Comparison of ENCODE assay signal across 8 mouse cellular contexts in genomic region chr2:131233307-131234126, GRCm38 (mm10). TPM values are rescaled to one million over a fixed set of nuclear protein-coding genes. Genes with fewer than 3 reads are reported as not detected.
A peak's percentile ranks its signal among the peaks of the same experiment; 100 is the strongest.
DNase-seq lines count a peak whose midpoint lies in the region; ATAC-seq and TF ChIP-seq lines count a peak whose summit lies in the region.

Gene Mavs, plus strand, starts transcription at chr2:131234063.

- peak within 1 kb of the TSS; percentile 64 for H3K4me3 ChIP-seq in embryonic facial prominence, embryonic 14.5 days (ENCODE audit: low read depth, low read length)
- peak within 1 kb of the TSS; percentile 65 for H3K4me3 ChIP-seq in heart, adult 2 months
- peak within 1 kb of the TSS; percentile 72 for H3K4me3 ChIP-seq in limb, embryonic 13.5 days
- H3K4me3 ChIP-seq in midbrain, embryonic 16.5 days (ENCODE audit: low read depth, low read length), result peak within 1 kb of the TSS; percentile 54

- TF ChIP-seq CTCF in heart, adult 2 months (IDR thresholded peaks at IDR 0.05), result no peak

- no peaks in the 10 kb centered on the region for H3K9me3 ChIP-seq in embryonic facial prominence, embryonic 14.5 days (ENCODE audit: control insufficient read depth, low read length)
- no peaks in the 10 kb centered on the region for H3K9me3 ChIP-seq in limb, embryonic 13.5 days
- H3K9me3 ChIP-seq in midbrain, embryonic 16.5 days (replicated peaks; ENCODE audit: control insufficient read depth, low read length, poor library complexity, severe bottlenecking), result no peaks in the 10 kb centered on the region

- H3K27ac ChIP-seq in embryonic facial prominence, embryonic 14.5 days (replicated peaks; ENCODE audit: low read depth, low read length), result peak within 1 kb of the TSS; percentile 63
- H3K27ac ChIP-seq in heart, adult 2 months, result peak within 1 kb of the TSS; percentile 83
- H3K27ac ChIP-seq in limb, embryonic 13.5 days, result peak within 1 kb of the TSS; percentile 58; the same call in 1 of the 2 replicates
- no peak within 1 kb of the TSS for H3K27ac ChIP-seq in midbrain, embryonic 16.5 days (ENCODE audit: low read length)

- H3K4me1 ChIP-seq in embryonic facial prominence, embryonic 14.5 days (ENCODE audit: control insufficient read depth, insufficient read depth, low read length), result peaks cover 15% of the 10 kb centered on the region
- peaks cover 8% of the 10 kb centered on the region for H3K4me1 ChIP-seq in heart, adult 2 months (ENCODE audit: control insufficient read depth, insufficient read depth, low read length)
- H3K4me1 ChIP-seq in limb, embryonic 13.5 days, result peaks cover 21% of the 10 kb centered on the region
- H3K4me1 ChIP-seq in midbrain, embryonic 16.5 days (ENCODE audit: control insufficient read depth, insufficient read depth, low read length), result peaks cover 11% of the 10 kb centered on the region

- H3K27me3 ChIP-seq in embryonic facial prominence, embryonic 14.5 days (replicated peaks; ENCODE audit: control insufficient read depth, insufficient read depth, low read length), result no peaks in the 10 kb centered on the region
- no peaks in the 10 kb centered on the region for H3K27me3 ChIP-seq in heart, adult 2 months (ENCODE audit: control insufficient read depth, insufficient read depth, low read length)
- H3K27me3 ChIP-seq in limb, embryonic 13.5 days, result no peaks in the 10 kb centered on the region
- H3K27me3 ChIP-seq in midbrain, embryonic 16.5 days (ENCODE audit: control insufficient read depth, insufficient read depth, low read depth, low read length), result no peaks in the 10 kb centered on the region

- ATAC-seq in embryonic facial prominence, embryonic 14.5 days (ENCODE audit: low read depth), result peak; percentile 100
- ATAC-seq in limb, embryonic 13.5 days (ENCODE audit: low FRiP score, low read depth), result peak; percentile 100
- peak; percentile 100 for ATAC-seq in midbrain, embryonic 16.5 days

- peak; percentile 85 for TF ChIP-seq EP300 in heart, adult 2 months (IDR thresholded peaks at IDR 0.05; ENCODE audit: insufficient read depth, low read depth, low read length)

- H3K79me2 ChIP-seq in heart, adult 2 months (replicated peaks; ENCODE audit: control insufficient read depth, insufficient read depth, low read length), result no peaks in the 10 kb centered on the region

- peak; percentile 99 for DNase-seq in 3T3-L1 (ENCODE audit: low read depth, low spot score)
- peak; percentile 75 to 88 for DNase-seq in adrenal gland, postnatal 4 days (ENCODE audit: low spot score in 2 of 2)
- peak; percentile 98 for DNase-seq in embryonic facial prominence, embryonic 14.5 days (ENCODE audit: low spot score)
- DNase-seq in heart, adult 2 months, result peak; percentile 94 to 97
- DNase-seq in kidney, adult 8-10 months, result peak; percentile 97 to 98
- peak; percentile 92 to 98 for DNase-seq in spleen, postnatal 10 days (ENCODE audit: low spot score in 2 of 2)

- peak; percentile 97 for TF ChIP-seq POLR2A in heart, adult 2 months (IDR thresholded peaks at IDR 0.05; ENCODE audit: insufficient read depth, low read depth, low read length)

- 8% methylated on average over 27 of the region's 29 CpGs for WGBS in embryonic facial prominence, embryonic 14.5 days
- WGBS in heart, adult 2 months, result 15% methylated on average over 29 of the region's 29 CpGs
- WGBS in limb, embryonic 13.5 days, result 10% methylated on average over 29 of the region's 29 CpGs
- 7% methylated on average over 29 of the region's 29 CpGs for WGBS in midbrain, embryonic 16.5 days

- intact Hi-C loops in heart, adult 2 months (cut with DNase I), result loop anchor here (1.0 to 2.0 kb wide), 2 partner anchors 23 to 53 kb away; partner anchors contain the start of gene Cenpb

- H3K36me3 ChIP-seq in embryonic facial prominence, embryonic 14.5 days (ENCODE audit: control insufficient read depth, insufficient read depth, low read length), result no peaks in the 10 kb centered on the region
- no peaks in the 10 kb centered on the region for H3K36me3 ChIP-seq in heart, adult 2 months (ENCODE audit: control insufficient read depth, insufficient read depth, low read length)
- H3K36me3 ChIP-seq in limb, embryonic 13.5 days, result peaks cover 9% of the 10 kb centered on the region; the same call in 1 of the 2 replicates
- no peaks in the 10 kb centered on the region for H3K36me3 ChIP-seq in midbrain, embryonic 16.5 days (ENCODE audit: control insufficient read depth, insufficient read depth, low read length)

- peak within 1 kb of the TSS; percentile 84 for H3K9ac ChIP-seq in embryonic facial prominence, embryonic 14.5 days (ENCODE audit: low read depth, low read length)
- H3K9ac ChIP-seq in heart, adult 2 months (ENCODE audit: low read depth, low read length), result peak within 1 kb of the TSS; percentile 80
- peak within 1 kb of the TSS; percentile 87 for H3K9ac ChIP-seq in limb, embryonic 13.5 days
- H3K9ac ChIP-seq in midbrain, embryonic 16.5 days (ENCODE audit: low read depth, low read length), result peak within 1 kb of the TSS; percentile 65

- H3K4me2 ChIP-seq in embryonic facial prominence, embryonic 14.5 days (ENCODE audit: low read depth, low read length), result peak within 1 kb of the TSS; percentile 78
- H3K4me2 ChIP-seq in limb, embryonic 13.5 days (replicated peaks), result peak within 1 kb of the TSS; percentile 93
- peak within 1 kb of the TSS; percentile 95 for H3K4me2 ChIP-seq in midbrain, embryonic 16.5 days (ENCODE audit: low read length)

RNA-seq across cellular contexts. Expression of gene Mavs, which starts in this region (rescaled TPM):
- 10 to 100 TPM; 33.9 to 35.8 TPM for total RNA-seq in adrenal gland, postnatal 4 days (2021)
- polyA plus RNA-seq in embryonic facial prominence, embryonic 14.5 days (2014; fragmentation: Nextera tagmentation; extraction: Ambion mirVana), result 18.4 and 19.6 TPM in 2 replicates
- total RNA-seq in heart, adult 2 months (2021), result 10 to 100 TPM; 65.2 to 79.6 TPM
- 89.0 and 127 TPM in 2 replicates for polyA plus RNA-seq in heart, adult 2 months (2012; rRNA removed)
- 16.6 and 16.7 TPM in 2 replicates for polyA plus RNA-seq in limb, embryonic 13.5 days (2015; fragmentation: Nextera tagmentation; extraction: Ambion mirVana)
- 6.7 and 6.9 TPM in 2 replicates for polyA plus RNA-seq in midbrain, embryonic 16.5 days (2015; fragmentation: Nextera tagmentation; extraction: Ambion mirVana)
